Mouse (Mus musculus) cerebellum, adult 11 months (tissue): Measurements from ENCODE around the gene Rtl6.

Source experiments
- DNase-seq: peaks from one replicate; pipeline ENCODE4 v3.0.0; 2022

The Rtl6 gene

GRCm38 (mm10) chr15:84557189-84557921 lies at the start of gene Rtl6:
TSS of gene Rtl6 (minus strand) at chr15:84557823.
- DNase-seq: peak; percentile 88

GRCm38 (mm10) chr15:84603267-84603963 lies 45.8 kb upstream of the Rtl6 start:
- DNase-seq: no peak

- no peak for DNase-seq
These were observed 43.5 kb upstream of the Rtl6 start for GRCm38 (mm10) chr15:84600977-84601595.

- DNase-seq: no peak
These were observed 41.3 kb upstream of the Rtl6 start for GRCm38 (mm10) chr15:84598911-84599310.

- no peak for DNase-seq
These were observed 40.2 kb upstream of the Rtl6 start for GRCm38 (mm10) chr15:84597816-84598215.

GRCm38 (mm10) chr15:84597021-84597420 lies 39.4 kb upstream of the Rtl6 start:
- DNase-seq: no peak

- DNase-seq: no peak
These were observed 37.8 kb upstream of the Rtl6 start for GRCm38 (mm10) chr15:84595241-84595945.

- DNase-seq: no peak
These were observed 35.9 kb upstream of the Rtl6 start for GRCm38 (mm10) chr15:84593514-84593913.

GRCm38 (mm10) chr15:84592240-84592639 lies 34.6 kb upstream of the Rtl6 start:
- no peak for DNase-seq

GRCm38 (mm10) chr15:84591573-84592139 lies 34.0 kb upstream of the Rtl6 start:
- no peak for DNase-seq

GRCm38 (mm10) chr15:84588371-84588821 lies 30.8 kb upstream of the Rtl6 start:
- DNase-seq: no peak

GRCm38 (mm10) chr15:84578607-84579006 lies 21.0 kb upstream of the Rtl6 start:
- DNase-seq: no peak

GRCm38 (mm10) chr15:84577019-84577418 lies 19.4 kb upstream of the Rtl6 start:
- DNase-seq: no peak

- no peak for DNase-seq
These were observed 9.0 kb upstream of the Rtl6 start for GRCm38 (mm10) chr15:84566568-84567110.

GRCm38 (mm10) chr15:84561501-84561900 lies 3.9 kb upstream of the Rtl6 start:
- DNase-seq: no peak

GRCm38 (mm10) chr15:84556674-84557073 lies 949 bp downstream of the Rtl6 start:
- peak; percentile 20 for DNase-seq

- DNase-seq: no peak
These were observed 6.6 kb downstream of the Rtl6 start for GRCm38 (mm10) chr15:84551065-84551464.

- DNase-seq: no peak
These were observed 8.3 kb downstream of the Rtl6 start for GRCm38 (mm10) chr15:84549291-84549797.

GRCm38 (mm10) chr15:84546028-84546427 lies 11.6 kb downstream of the Rtl6 start:
- DNase-seq: no peak

GRCm38 (mm10) chr15:84541175-84541574 lies 16.4 kb downstream of the Rtl6 start:
- DNase-seq: no peak

GRCm38 (mm10) chr15:84538974-84539588 lies 18.5 kb downstream of the Rtl6 start:
- no peak for DNase-seq

GRCm38 (mm10) chr15:84537117-84537516 lies 20.5 kb downstream of the Rtl6 start:
- no peak for DNase-seq
